Mouse (Mus musculus) hindbrain, postnatal 0 days (tissue): ENCODE results near the gene Rtel1. TPM values are rescaled to one million over a fixed set of nuclear protein-coding genes. Genes with fewer than 3 reads are reported as not detected.
A peak's percentile ranks its signal among the peaks of the same experiment; 100 is the strongest.

Experiments
- ATAC-seq: fragments of 200-750 bp; cut with Nextera tagmentation; 2 replicates; pipeline ENCODE4 v1.8.0; 2017; ENCODE audit warnings: mild to moderate bottlenecking, moderate TSS enrichment, moderate library complexity
- DNase-seq: peaks from one replicate; pipeline ENCODE4 v3.0.0-alpha.2; 2015; ENCODE audit warnings: low spot score
- H3K27ac ChIP-seq: fragments of 300-500 bp; sonication (generic); 2 replicates; pipeline ENCODE4 v1.5.1; 2014; ENCODE audit warnings: mild to moderate bottlenecking
- H3K27me3 ChIP-seq: fragments of 300-500 bp; sonication (generic); 2 replicates; pipeline ENCODE4 v1.6.1; 2014; ENCODE audit warnings: low read length, mixed read lengths; ENCODE audit not compliant: insufficient read depth
- H3K36me3 ChIP-seq: fragments of 300-500 bp; sonication (generic); 2 replicates; pipeline ENCODE4 v1.6.1; 2014; ENCODE audit warnings: low read length, mixed read lengths; ENCODE audit not compliant: insufficient read depth
- H3K4me1 ChIP-seq: fragments of 300-500 bp; sonication (generic); 2 replicates; pipeline ENCODE4 v1.6.1; 2014; ENCODE audit warnings: antibody characterized with exemption, low read length, mixed read lengths; ENCODE audit not compliant: insufficient read depth
- H3K4me2 ChIP-seq: fragments of 300-500 bp; sonication (generic); 2 replicates; pipeline ENCODE4 v1.6.1; 2014; ENCODE audit warnings: low read depth, mild to moderate bottlenecking, low read length, moderate library complexity, mixed read lengths
- H3K4me3 ChIP-seq: fragments of 300-500 bp; sonication (generic); 2 replicates; pipeline ENCODE4 v1.5.1; 2014; ENCODE audit warnings: low read length
- H3K9ac ChIP-seq: fragments of 300-500 bp; sonication (generic); replicated peaks from 2 replicates; pipeline ENCODE4 v1.6.1; 2014; ENCODE audit warnings: mild to moderate bottlenecking, low read length, moderate library complexity, mixed read lengths
- H3K9me3 ChIP-seq: fragments of 300-500 bp; sonication (generic); 2 replicates; pipeline ENCODE4 v1.6.1; 2016; ENCODE audit warnings: low read length, mixed read lengths
- CTCF ChIP-seq: IDR thresholded peaks from 2 replicates; pipeline ENCODE4 v1.5.1; 2016; ENCODE audit warnings: antibody characterized with exemption, control low read depth, low read depth
- WGBS: fragments of 180-500 bp; shearing (Covaris S2); extraction: QIAGEN DNeasy Blood & Tissue Kit; methylation state at CpG from one replicate; pipeline ENCODE4 v1.1.7; 2014; 5-methylcytosine and 5-hydroxymethylcytosine counted together
- polyA plus RNA-seq: library from polyadenylated mRNA; unstranded; fragments of >200 nt; fragmentation: Nextera tagmentation; extraction: Ambion mirVana; gene quantifications from 2 replicates; pipeline ENCODE4 v1.2.1, GENCODE M21; 2015
- total RNA-seq: library from RNA; depleted of rRNA; stranded (reverse); fragments of >200 nt; gene quantifications from 2 replicates; pipeline ENCODE4 v1.2.3, GENCODE M21; 2014; rRNA removed

Gene Rtel1
- total RNA-seq (52.2 and 97.2 TPM in 2 replicates), polyA plus RNA-seq (21.6 and 28.0 TPM in 2 replicates)

DNA sequence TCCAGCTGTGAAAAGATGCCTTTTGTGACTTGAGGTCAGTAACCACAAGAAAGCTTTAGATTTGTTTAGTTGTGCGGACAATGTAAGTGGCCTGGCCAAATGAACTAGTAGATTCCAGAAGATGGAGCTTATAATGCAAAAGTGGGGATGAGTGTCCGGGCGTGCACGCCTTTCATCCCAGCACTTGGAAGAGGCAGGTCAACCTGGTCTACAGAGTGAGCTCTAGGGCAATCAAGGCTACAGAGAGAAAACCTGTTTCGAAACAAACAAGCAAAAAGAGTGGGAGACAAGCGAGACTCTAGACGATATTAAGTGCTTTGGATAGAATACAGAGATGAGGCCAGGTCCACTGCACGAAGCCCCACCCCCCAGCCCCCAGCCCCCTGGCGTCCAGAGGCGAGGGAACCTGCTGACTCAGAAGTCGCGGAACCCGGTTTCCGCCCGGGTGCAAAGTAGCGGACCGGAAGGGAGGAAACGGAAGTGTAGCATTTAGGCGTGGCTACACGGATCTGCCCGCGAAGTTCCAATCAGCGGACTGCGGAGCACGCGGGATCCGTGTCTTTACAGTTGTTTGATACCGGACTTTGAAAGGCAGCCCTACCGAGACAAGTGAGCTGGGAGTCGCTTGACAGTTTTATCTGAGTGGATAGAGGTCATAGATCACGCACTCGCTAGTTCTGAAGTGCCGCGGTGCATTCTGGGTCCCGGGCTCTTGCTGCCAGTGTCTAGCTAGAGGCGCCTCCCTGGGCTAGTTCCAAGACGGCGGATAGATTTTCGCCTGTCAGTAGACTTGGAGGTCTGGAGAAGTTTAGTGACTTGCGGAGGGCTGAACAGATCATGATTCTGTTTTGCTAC, at the start of gene Rtel1:
Gene Rtel1 (plus strand): TSS at position 492 of the 855 bp plus-strand sequence.
- WGBS: 5% methylated on average over 40 of the region's 40 CpGs

DNA sequence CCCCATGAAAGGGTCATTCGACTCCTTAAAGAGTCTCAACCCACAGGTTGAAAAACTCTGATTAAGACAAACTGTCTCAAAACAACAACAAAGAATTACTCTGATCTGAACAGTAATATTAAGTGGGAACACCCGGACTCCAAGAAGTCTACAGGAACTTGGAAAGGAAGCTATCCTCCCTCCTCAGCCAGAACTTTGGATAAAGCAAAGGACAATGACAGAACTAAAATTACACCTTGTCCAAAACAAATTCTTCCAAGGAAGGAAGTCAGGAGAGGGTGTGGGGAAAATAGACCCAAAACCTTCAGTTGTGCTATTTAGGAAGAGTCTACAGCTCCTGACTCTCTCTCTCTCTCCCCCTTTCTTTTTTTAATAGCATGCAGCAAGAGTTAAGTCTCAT, 47.4 kb upstream of the Rtel1 start:
- WGBS: 88% methylated on average over 2 of the region's 2 CpGs
- Histone ChIP-seq H3K4me3 (no peak overlapping the region), H3K27ac (no peak overlapping the region), H3K27me3 (no peaks in the 10 kb centered on the region), H3K9me3 (no peaks in the 10 kb centered on the region), H3K4me2 (no peak overlapping the region), H3K36me3 (peaks cover 22% of the 10 kb centered on the region), H3K4me1 (no peaks in the 10 kb centered on the region), H3K9ac (no peak overlapping the region)
- DNase-seq: no peak
- no peak for ATAC-seq
- TF ChIP-seq CTCF: no peak

More for the DNA sequence above, at the start of gene Rtel1:
- peaks cover 24% of the 10 kb centered on the region for H3K36me3 ChIP-seq
- H3K4me2 ChIP-seq: peak within 1 kb of the TSS; percentile 77
- no peaks in the 10 kb centered on the region for H3K9me3 ChIP-seq
- DNase-seq: peak; percentile 94
- ATAC-seq: peak; percentile 96
- H3K4me3 ChIP-seq: peak within 1 kb of the TSS; percentile 63
- no peaks in the 10 kb centered on the region for H3K27me3 ChIP-seq
- H3K27ac ChIP-seq: peak within 1 kb of the TSS; percentile 64
- H3K9ac ChIP-seq: peak within 1 kb of the TSS; percentile 55
- peak; percentile 38; the same call in 1 of the 2 replicates for TF ChIP-seq CTCF
- H3K4me1 ChIP-seq: 0 out of 2 replicates have a peak, but pooled peaks cover 6% of the 10 kb centered on the region

DNA sequence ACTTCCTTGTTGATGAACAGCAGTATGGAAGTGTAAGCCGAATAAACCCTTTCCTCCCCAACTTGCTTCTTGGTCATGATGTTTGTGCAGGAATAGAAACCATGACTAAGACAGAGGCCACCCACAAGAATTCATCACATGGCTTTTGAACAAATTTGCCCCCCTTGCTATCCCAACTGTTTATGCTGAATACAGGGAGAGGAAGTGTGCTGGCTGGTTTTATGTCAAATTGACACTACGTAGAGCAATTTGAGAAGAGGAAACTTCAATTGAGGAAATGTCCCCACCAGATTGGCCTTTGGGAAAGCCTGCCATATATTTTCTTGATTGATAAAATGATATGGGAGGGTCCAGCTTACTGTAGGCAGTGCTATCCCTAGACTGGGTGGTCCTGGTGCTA, 45.7 kb upstream of the Rtel1 start:
- Histone ChIP-seq H3K9ac (no peak overlapping the region), H3K9me3 (no peaks in the 10 kb centered on the region), H3K27me3 (no peaks in the 10 kb centered on the region), H3K4me2 (no peak overlapping the region), H3K36me3 (peaks cover 25% of the 10 kb centered on the region), H3K4me3 (no peak overlapping the region), H3K27ac (no peak overlapping the region), H3K4me1 (no peaks in the 10 kb centered on the region)
- no peak for ATAC-seq
- TF ChIP-seq CTCF: no peak
- DNase-seq: no peak
- 97% methylated on average over 2 of the region's 2 CpGs for WGBS

DNA sequence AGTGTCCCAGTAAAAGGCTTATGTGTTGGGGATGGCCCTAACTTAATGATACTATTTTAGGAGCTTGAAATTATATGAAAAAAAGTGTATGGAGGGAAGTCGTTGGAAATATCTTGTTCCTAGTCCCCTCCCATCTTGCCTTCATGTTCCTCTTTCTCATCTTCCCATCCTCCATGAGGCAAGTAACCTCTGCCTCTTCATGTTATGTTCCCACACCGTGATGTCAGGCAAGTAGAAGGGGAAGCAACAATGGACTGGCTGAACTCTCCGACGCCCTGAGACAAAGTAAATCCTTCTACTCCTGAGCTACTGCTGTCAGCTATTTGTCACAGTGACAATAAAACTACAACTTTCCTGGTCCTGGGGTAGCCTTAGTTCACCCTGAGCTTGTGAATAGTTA, 44.9 kb upstream of the Rtel1 start:
- ATAC-seq: no peak

DNA sequence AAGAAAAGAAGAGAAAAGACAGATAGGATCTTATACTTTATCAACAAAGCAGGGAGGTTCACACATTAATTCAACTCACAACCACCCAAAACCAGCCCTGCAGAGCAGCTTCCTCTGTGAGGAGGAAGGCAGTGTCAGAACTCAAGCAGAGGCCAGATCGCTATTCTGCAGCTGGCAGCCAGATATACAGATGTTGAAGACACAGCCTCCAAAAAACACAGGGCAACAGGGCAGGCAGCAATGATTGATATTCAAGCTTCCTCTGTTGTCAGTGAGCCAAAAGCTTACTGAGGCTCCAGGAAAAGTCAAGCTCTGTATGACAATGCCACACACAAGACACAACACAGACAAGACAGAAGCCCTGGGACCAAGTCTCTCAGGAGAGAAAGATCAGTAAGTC, 42.8 kb upstream of the Rtel1 start:
- Histone ChIP-seq H3K9ac (no peak overlapping the region), H3K4me3 (no peak overlapping the region), H3K4me1 (no peaks in the 10 kb centered on the region), H3K36me3 (peaks cover 19% of the 10 kb centered on the region), H3K4me2 (no peak overlapping the region), H3K27me3 (no peaks in the 10 kb centered on the region), H3K27ac (no peak overlapping the region), H3K9me3 (no peaks in the 10 kb centered on the region)
- no peak for DNase-seq
- TF ChIP-seq CTCF: no peak
- WGBS: 75% methylated on average over 1 of the region's 1 CpGs
- no peak for ATAC-seq

More for the DNA sequence above, 44.9 kb upstream of the Rtel1 start:
- no peaks in the 10 kb centered on the region for H3K27me3 ChIP-seq
- no peaks in the 10 kb centered on the region for H3K9me3 ChIP-seq
- no peak overlapping the region for H3K9ac ChIP-seq
- H3K4me2 ChIP-seq: no peak overlapping the region
- no peaks in the 10 kb centered on the region for H3K4me1 ChIP-seq
- no peak overlapping the region for H3K27ac ChIP-seq
- TF ChIP-seq CTCF: no peak
- no peak overlapping the region for H3K4me3 ChIP-seq
- 60% methylated on average over 4 of the region's 4 CpGs for WGBS
- H3K36me3 ChIP-seq: peaks cover 25% of the 10 kb centered on the region
- DNase-seq: no peak

DNA sequence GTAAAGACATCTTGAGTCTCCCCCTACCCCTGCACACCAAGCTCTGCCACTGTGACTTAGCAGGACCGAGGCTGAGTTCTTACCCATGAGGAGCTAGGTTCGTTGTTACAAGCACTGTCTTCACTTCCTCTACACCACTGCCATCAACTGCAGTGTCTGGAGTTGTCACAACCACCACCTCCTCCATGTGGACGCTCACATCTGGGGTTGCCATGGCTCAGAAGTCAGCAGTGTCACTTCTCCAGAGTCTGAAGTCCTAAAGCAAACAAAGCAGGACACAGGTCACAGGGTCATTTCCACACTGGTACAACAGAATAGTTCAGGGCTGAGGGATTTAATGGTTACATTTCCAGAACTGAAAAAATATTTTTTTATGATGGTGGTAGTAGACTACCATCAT, 41.7 kb upstream of the Rtel1 start:
- Histone ChIP-seq H3K9ac (no peak overlapping the region), H3K9me3 (no peaks in the 10 kb centered on the region), H3K27me3 (no peaks in the 10 kb centered on the region), H3K27ac (no peak overlapping the region), H3K4me1 (no peaks in the 10 kb centered on the region), H3K4me3 (no peak overlapping the region), H3K4me2 (no peak overlapping the region), H3K36me3 (peaks cover 17% of the 10 kb centered on the region)
- no peak for TF ChIP-seq CTCF
- no peak for DNase-seq
- no peak for ATAC-seq
- 88% methylated on average over 3 of the region's 3 CpGs for WGBS

DNA sequence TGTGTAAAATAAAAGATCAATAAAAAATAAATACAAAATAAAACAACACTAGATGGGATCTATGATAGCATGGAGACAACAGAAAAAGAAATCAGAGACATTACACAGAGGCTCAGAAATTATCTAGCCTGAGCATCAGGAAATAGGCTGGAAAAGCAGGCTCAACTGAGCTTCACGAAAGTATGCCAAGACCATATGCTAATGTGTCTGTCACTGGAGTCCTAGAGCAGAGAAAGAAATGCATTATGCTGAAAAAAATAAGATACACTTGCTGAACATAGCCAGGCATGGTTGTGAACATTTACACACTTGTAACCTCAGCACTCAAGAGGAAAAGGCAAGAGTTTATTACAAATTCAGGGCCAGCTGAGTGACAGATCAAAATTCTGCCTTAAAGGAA, 39.6 kb upstream of the Rtel1 start:
- no peak for TF ChIP-seq CTCF
- H3K4me3 ChIP-seq: no peak overlapping the region
- no peak overlapping the region for H3K27ac ChIP-seq
- H3K36me3 ChIP-seq: peaks cover 11% of the 10 kb centered on the region
- H3K4me2 ChIP-seq: no peak overlapping the region
- H3K27me3 ChIP-seq: no peaks in the 10 kb centered on the region
- ATAC-seq (no peak), DNase-seq (no peak)
- 42% methylated on average over 1 of the region's 1 CpGs for WGBS
- H3K4me1 ChIP-seq: no peaks in the 10 kb centered on the region
- no peaks in the 10 kb centered on the region for H3K9me3 ChIP-seq
- H3K9ac ChIP-seq: no peak overlapping the region
